Mouse (Mus musculus) adrenal gland, postnatal 4 days (tissue): ENCODE measurements around the gene Tfdp2. TPM values are rescaled to one million over a fixed set of nuclear protein-coding genes. Genes with fewer than 3 reads are reported as not detected.
"Not testable (repeated sequence)": the region's sequence is repeated elsewhere in the genome, so short reads cannot be mapped to it uniquely, and the experiment has no call there.

Source experiments
- DNase-seq, 2 experiments: peaks; one replicate each; pipeline ENCODE4 v3.0.0; 2021 to 2022; ENCODE audit warnings: low spot score in 2 of 2, mixed read lengths in 2 of 2
- total RNA-seq, 2 experiments: library from RNA; stranded (reverse); gene quantifications; 2 replicates each; pipeline ENCODE4 v1.2.3; 2021

Gene Tfdp2
- total RNA-seq, 2 experiments from 2014 or later = 71.4 to 81.3 TPM

- no peak for DNase-seq
Observed at GRCm38 (mm10) chr9:96299324-96300008, 103.4 kb downstream of the Tfdp2 start.

GRCm38 (mm10) chr9:96308816-96309215, 112.7 kb downstream of the Tfdp2 start:
- DNase-seq = no peak

GRCm38 (mm10) chr9:96312074-96312473, 116.0 kb downstream of the Tfdp2 start:
- DNase-seq = no peak

- DNase-seq = no peak
Observed at GRCm38 (mm10) chr9:96319333-96319732, 123.3 kb downstream of the Tfdp2 start.

GRCm38 (mm10) chr9:96320551-96320980, 124.5 kb downstream of the Tfdp2 start:
- DNase-seq = no peak

GRCm38 (mm10) chr9:96322411-96323152, 126.5 kb downstream of the Tfdp2 start:
- DNase-seq = no peak

GRCm38 (mm10) chr9:96324502-96324901, 128.4 kb downstream of the Tfdp2 start:
- DNase-seq = no peak

GRCm38 (mm10) chr9:96326496-96326923, 130.4 kb downstream of the Tfdp2 start:
- DNase-seq = peak in 1 of 2 experiments; percentile 39

GRCm38 (mm10) chr9:96328226-96328625, 132.2 kb downstream of the Tfdp2 start:
- no peak for DNase-seq

GRCm38 (mm10) chr9:96331146-96331545, 135.1 kb downstream of the Tfdp2 start:
- DNase-seq = no peak

GRCm38 (mm10) chr9:96345750-96346149, 149.7 kb downstream of the Tfdp2 start:
- no peak for DNase-seq

- DNase-seq = no peak
Observed at GRCm38 (mm10) chr9:96348885-96349284, 152.8 kb downstream of the Tfdp2 start.

- DNase-seq = peak in 1 of 2 experiments; percentile 44
Observed at GRCm38 (mm10) chr9:96350010-96350409, 153.9 kb downstream of the Tfdp2 start.

- DNase-seq = no peak
Observed at GRCm38 (mm10) chr9:96350476-96350875, 154.4 kb downstream of the Tfdp2 start.

- not testable (repeated sequence) for DNase-seq
Observed at GRCm38 (mm10) chr9:96351771-96352170, 155.7 kb downstream of the Tfdp2 start.

- no peak for DNase-seq
Observed at GRCm38 (mm10) chr9:96353121-96353769, 157.2 kb downstream of the Tfdp2 start.

GRCm38 (mm10) chr9:96353799-96354198, 157.7 kb downstream of the Tfdp2 start:
- peak in 1 of 2 experiments; percentile 7 for DNase-seq

- no peak for DNase-seq
Observed at GRCm38 (mm10) chr9:96360056-96360455, 164.0 kb downstream of the Tfdp2 start.

- DNase-seq = peak; percentile 54 to 59
Observed at GRCm38 (mm10) chr9:96363581-96364140, 167.6 kb downstream of the Tfdp2 start.

GRCm38 (mm10) chr9:96364141-96364838, 168.2 kb downstream of the Tfdp2 start, which contains the start of gene Atp1b3:
Gene Atp1b3 (minus strand): TSS chr9:96364442.
- DNase-seq = peak; percentile 99 to 100
